10 mouse cellular contexts compared by ENCODE assay signal in the genomic region with DNA sequence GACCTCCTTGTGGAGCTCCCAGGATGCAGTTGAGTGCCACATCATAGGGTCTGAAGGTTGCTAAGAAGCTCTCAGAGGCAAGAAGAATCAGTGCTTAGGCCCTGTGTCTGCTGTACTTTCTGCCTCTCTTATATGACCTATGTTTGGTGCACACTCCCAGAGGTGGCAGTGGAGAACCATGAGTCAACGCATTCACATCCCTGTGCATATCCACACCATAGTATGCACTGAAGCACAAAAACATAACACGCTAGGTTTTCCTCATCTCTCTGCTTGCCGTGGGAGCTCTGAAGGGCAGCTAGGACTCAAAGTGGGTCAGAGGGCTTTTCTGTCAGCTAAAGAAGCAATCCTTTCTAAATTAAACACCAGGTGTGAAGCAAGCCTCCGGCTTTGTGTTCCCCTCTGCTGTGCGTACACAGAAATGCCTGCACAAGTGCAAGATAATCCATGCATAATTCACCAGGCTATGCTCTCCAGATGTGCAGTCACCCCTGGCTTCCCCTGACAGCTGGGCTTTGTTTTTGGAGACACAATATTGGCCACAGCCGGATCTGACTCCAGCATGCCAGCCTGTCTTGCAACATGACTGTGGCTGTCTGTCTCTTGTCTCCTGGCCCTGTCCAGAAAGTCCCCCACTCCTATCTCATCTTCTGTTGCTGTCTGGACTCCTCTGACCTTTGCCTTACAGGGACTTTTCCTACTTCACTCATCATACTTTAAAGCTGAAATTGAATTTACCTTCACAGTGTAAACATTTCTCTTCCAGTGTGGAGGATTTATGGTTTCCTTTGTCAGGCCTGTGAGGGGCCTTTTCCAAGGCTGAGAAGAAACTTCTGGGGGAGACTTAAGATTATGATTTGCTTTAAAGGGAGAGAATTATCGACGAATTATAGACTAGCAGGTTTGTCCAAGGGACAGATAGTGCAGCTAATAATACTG.
DNase-seq lines count a peak whose midpoint lies in the region; ATAC-seq and TF ChIP-seq lines count a peak whose summit lies in the region.
"Had no signal": no experiment of that assay in that cellular context is flagged by ENCODE, and none has a peak within 500 bp of the region (broad histone marks: within the 10 kb centered on the region; RNA-seq: fewer than 3 reads in every experiment).

No protein-coding gene starts in this region.

- H3K4me3 ChIP-seq in heart, embryonic 11.5 days (ENCODE audit: low read depth, low read length) = no peak overlapping the region
- H3K4me3 ChIP-seq in lung, adult 2 months (replicated peaks; ENCODE audit: extremely low read depth, low read depth, low read length) = no peak overlapping the region
- H3K4me3 ChIP-seq in stomach, postnatal 0 days (ENCODE audit: low read depth, low read length) = no peak overlapping the region
- H3K4me3 ChIP-seq: neural tube, embryonic 12.5 days had no signal

- 66% methylated on average over 8 of the region's 8 CpGs for WGBS in heart, embryonic 11.5 days (ENCODE audit: insufficient replicate concordance)
- 47% methylated on average over 8 of the region's 8 CpGs for WGBS in lung, adult 2 months
- WGBS in stomach, postnatal 0 days = 34% methylated on average over 8 of the region's 8 CpGs

- no peaks in the 10 kb centered on the region for H3K9me3 ChIP-seq in heart, embryonic 11.5 days (replicated peaks; ENCODE audit: control insufficient read depth, low read length)
- no peaks in the 10 kb centered on the region for H3K9me3 ChIP-seq in stomach, postnatal 0 days (ENCODE audit: control insufficient read depth, low read length)
- H3K9me3 ChIP-seq: neural tube, embryonic 12.5 days had no signal

- no peaks in the 10 kb centered on the region for H3K4me1 ChIP-seq in heart, embryonic 11.5 days (ENCODE audit: control insufficient read depth, insufficient read depth, low read length)
- no peaks in the 10 kb centered on the region for H3K4me1 ChIP-seq in lung, adult 2 months (ENCODE audit: control insufficient read depth, insufficient read depth, low read length)
- no peaks in the 10 kb centered on the region for H3K4me1 ChIP-seq in stomach, postnatal 0 days (replicated peaks; ENCODE audit: control insufficient read depth, insufficient read depth)
- H3K4me1 ChIP-seq: neural tube, embryonic 12.5 days had no signal

- H3K27ac ChIP-seq in heart, embryonic 11.5 days (ENCODE audit: low read depth, low read length) = no peak overlapping the region
- H3K27ac ChIP-seq in stomach, postnatal 0 days (replicated peaks) = 0 out of 2 replicates have a peak overlapping the region, but pooled peaks have one; percentile 8
- H3K27ac ChIP-seq: neural tube, embryonic 12.5 days had no signal

- H3K9ac ChIP-seq in heart, embryonic 11.5 days (ENCODE audit: low read depth, low read length) = no peak overlapping the region
- H3K9ac ChIP-seq in stomach, postnatal 0 days (ENCODE audit: low read length) = no peak overlapping the region
- H3K9ac ChIP-seq: neural tube, embryonic 12.5 days had no signal

- DNase-seq in heart, adult 11 months = peak; percentile 93
- peak; percentile 6 for DNase-seq in urinary bladder, postnatal 14 days (ENCODE audit: low spot score)
- no peak for DNase-seq in urinary bladder, adult 18-20 months (ENCODE audit: low spot score in 2 of 2)
- DNase-seq in lung, adult 2 months = peak; percentile 8
- no peak for DNase-seq in stomach, postnatal 0 days (ENCODE audit: low spot score)

- TF ChIP-seq CTCF in lung, adult 2 months (IDR thresholded peaks at IDR 0.05; ENCODE audit: insufficient read depth, low read length) = no peak
- TF ChIP-seq CTCF in stomach, postnatal 0 days (IDR thresholded peaks at IDR 0.05; ENCODE audit: low read depth) = peak; percentile 35; the same call in 1 of the 2 replicates

- no peak for TF ChIP-seq EP300 in stomach, postnatal 0 days (optimal IDR thresholded peaks at IDR 0.05)

- H3K27me3 ChIP-seq in heart, embryonic 11.5 days (ENCODE audit: control insufficient read depth, insufficient read depth, low read length) = no peaks in the 10 kb centered on the region
- H3K27me3 ChIP-seq in stomach, postnatal 0 days (ENCODE audit: control insufficient read depth, insufficient read depth, low read length) = no peaks in the 10 kb centered on the region
- H3K27me3 ChIP-seq: neural tube, embryonic 12.5 days had no signal

- no peaks in the 10 kb centered on the region for H3K36me3 ChIP-seq in heart, embryonic 11.5 days (ENCODE audit: control insufficient read depth, insufficient read depth, low read length)
- H3K36me3 ChIP-seq in stomach, postnatal 0 days (ENCODE audit: control insufficient read depth, insufficient read depth, low read length) = no peaks in the 10 kb centered on the region
- H3K36me3 ChIP-seq: neural tube, embryonic 12.5 days had no signal

- no peak for TF ChIP-seq POLR2A in lung, adult 2 months (IDR thresholded peaks at IDR 0.05; ENCODE audit: borderline replicate concordance, extremely low read depth, low read depth, low read length)

- no peak for ATAC-seq in heart, embryonic 11.5 days (replicated peaks; ENCODE audit: insufficient number of reproducible peaks, low FRiP score, low TSS enrichment)
- no peak for ATAC-seq in stomach, postnatal 0 days (ENCODE audit: low FRiP score, low TSS enrichment)
- no peak for ATAC-seq in monocyte, adult 5-6 weeks (replicated peaks; ENCODE audit: insufficient number of reproducible peaks, low FRiP score, low TSS enrichment, poor library complexity, severe bottlenecking)
- no peak for ATAC-seq in cerebellum, adult (ENCODE audit: insufficient number of reproducible peaks, low FRiP score, low TSS enrichment)

- no peak overlapping the region for H3K4me2 ChIP-seq in heart, embryonic 11.5 days
- H3K4me2 ChIP-seq in stomach, postnatal 0 days (replicated peaks; ENCODE audit: low read depth) = no peak overlapping the region
- H3K4me2 ChIP-seq: liver, embryonic 11.5 days; neural tube, embryonic 12.5 days had no signal

Comparison
In these comparisons a context has a peak if more than half of its experiments do, and no peak if none do; other contexts are left out.
1. DNase-seq: peak in heart, adult 11 months (single experiment), urinary bladder, postnatal 14 days (single experiment) and lung, adult 2 months (single experiment); none in urinary bladder, adult 18-20 months (0 of 2) and stomach, postnatal 0 days (single experiment).